Mouse (Mus musculus) lung, embryonic 14.5 days (tissue): ENCODE measurements around the gene Rfx8. TPM values are rescaled to one million over a fixed set of nuclear protein-coding genes. Genes with fewer than 3 reads are reported as not detected.

Experiments
- ATAC-seq: fragments of 200-750 bp; cut with Nextera tagmentation; 2 replicates; pipeline ENCODE4 v1.8.0; 2017; ENCODE audit warnings: mild to moderate bottlenecking, moderate TSS enrichment, moderate library complexity; ENCODE audit not compliant: insufficient read depth
- DNase-seq: peaks from one replicate; pipeline ENCODE4 v3.0.0-alpha.2; 2015
- H3K27ac ChIP-seq: fragments of 300-500 bp; sonication (generic); 2 replicates; pipeline ENCODE4 v1.5.1; 2014; ENCODE audit warnings: low read depth, mild to moderate bottlenecking, moderate library complexity
- H3K27me3 ChIP-seq: fragments of 300-500 bp; sonication (generic); 2 replicates; pipeline ENCODE4 v1.6.1; 2014; ENCODE audit warnings: low read length, control low read depth; ENCODE audit not compliant: insufficient read depth
- H3K36me3 ChIP-seq: fragments of 300-500 bp; sonication (generic); 2 replicates; pipeline ENCODE4 v1.6.1; 2014; ENCODE audit warnings: control low read depth; ENCODE audit not compliant: insufficient read depth
- H3K4me1 ChIP-seq: fragments of 300-500 bp; sonication (generic); 2 replicates; pipeline ENCODE4 v1.6.1; 2014; ENCODE audit warnings: antibody characterized with exemption, control low read depth; ENCODE audit not compliant: insufficient read depth
- H3K4me2 ChIP-seq: fragments of 300-500 bp; sonication (generic); 2 replicates; pipeline ENCODE4 v1.6.1; 2014; ENCODE audit warnings: mild to moderate bottlenecking
- H3K4me3 ChIP-seq: fragments of 300-500 bp; sonication (generic); 2 replicates; pipeline ENCODE4 v1.5.1; 2014; ENCODE audit warnings: low read depth, low read length
- H3K9ac ChIP-seq: fragments of 300-500 bp; sonication (generic); 2 replicates; pipeline ENCODE4 v1.6.1; 2014
- H3K9me3 ChIP-seq: fragments of 300-500 bp; sonication (generic); 2 replicates; pipeline ENCODE4 v1.6.1; 2016; ENCODE audit warnings: low read depth, low read length, control low read depth
- CTCF ChIP-seq: IDR thresholded peaks from 2 replicates; pipeline ENCODE4 v1.5.1; 2016; ENCODE audit warnings: antibody characterized with exemption, low read depth
- WGBS: fragments of 180-500 bp; shearing (Covaris S2); extraction: QIAGEN DNeasy Blood & Tissue Kit; methylation state at CpG from one replicate; pipeline ENCODE4 v1.1.7; 2014; 5-methylcytosine and 5-hydroxymethylcytosine counted together
- polyA plus RNA-seq: library from polyadenylated mRNA; unstranded; fragments of >200 nt; fragmentation: Nextera tagmentation; extraction: Ambion mirVana; gene quantifications from 2 replicates; pipeline ENCODE4 v1.2.1, GENCODE M21; 2014

Rfx8 gene
- polyA plus RNA-seq, 1 experiment from 2014 or later, result 0.24 TPM

DNA sequence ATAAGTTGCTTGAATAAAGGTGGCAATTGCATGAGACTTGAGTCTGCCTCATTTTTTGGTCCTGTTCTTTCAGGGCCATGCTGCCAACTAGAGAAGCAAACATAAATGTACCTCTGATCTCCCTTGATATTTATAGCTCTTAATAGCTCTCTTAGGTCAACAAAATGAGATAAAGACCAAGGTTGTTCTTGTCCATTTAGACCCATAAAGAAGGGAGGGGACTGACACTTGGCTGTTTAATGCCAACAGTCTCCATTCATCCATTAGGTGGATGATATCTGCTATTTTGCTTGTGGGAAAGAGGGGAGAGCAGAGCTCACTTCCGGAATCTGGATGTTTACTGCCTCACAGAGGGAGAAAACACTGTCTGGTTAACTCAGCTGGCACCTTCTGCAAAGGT, 28.4 kb upstream of the Rfx8 start:
- H3K36me3 ChIP-seq, result no peaks in the 10 kb centered on the region
- no peak overlapping the region for H3K4me3 ChIP-seq
- peak overlapping the region; percentile 70 for H3K27ac ChIP-seq
- 20% methylated on average over 1 of the region's 1 CpGs for WGBS
- ATAC-seq (no peak), DNase-seq (no peak)
- H3K9me3 ChIP-seq, result no peaks in the 10 kb centered on the region
- no peaks in the 10 kb centered on the region for H3K27me3 ChIP-seq
- TF ChIP-seq CTCF, result no peak
- no peak overlapping the region for H3K4me2 ChIP-seq
- H3K9ac ChIP-seq, result no peak overlapping the region
- peaks cover 11% of the 10 kb centered on the region for H3K4me1 ChIP-seq

DNA sequence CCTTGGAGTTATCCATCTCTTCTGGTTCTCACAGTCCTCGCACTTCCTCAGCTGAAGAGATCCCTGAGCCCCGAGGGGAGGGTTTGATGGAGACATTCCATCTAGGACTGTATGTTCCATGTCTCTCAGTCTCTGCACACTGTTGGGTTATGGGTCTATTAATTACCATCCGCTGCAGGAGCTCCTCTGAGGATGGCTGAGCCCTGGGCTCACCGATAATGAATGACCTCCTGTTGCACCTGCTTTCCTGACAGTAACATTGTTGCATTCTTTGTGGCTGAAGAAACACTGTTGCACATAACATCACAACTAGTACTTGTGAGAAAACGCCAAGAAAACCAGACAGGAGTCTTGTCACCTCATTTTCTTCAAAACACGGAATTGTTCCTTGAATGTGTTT, 27.9 kb upstream of the Rfx8 start:
- H3K4me2 ChIP-seq, result no peak overlapping the region
- no peaks in the 10 kb centered on the region for H3K9me3 ChIP-seq
- H3K27ac ChIP-seq, result no peak overlapping the region
- WGBS, result 76% methylated on average over 6 of the region's 6 CpGs
- no peak overlapping the region for H3K9ac ChIP-seq
- H3K4me1 ChIP-seq, result peaks cover 11% of the 10 kb centered on the region
- no peak for TF ChIP-seq CTCF
- no peaks in the 10 kb centered on the region for H3K27me3 ChIP-seq
- no peaks in the 10 kb centered on the region for H3K36me3 ChIP-seq
- ATAC-seq, result no peak
- DNase-seq, result no peak
- no peak overlapping the region for H3K4me3 ChIP-seq

DNA sequence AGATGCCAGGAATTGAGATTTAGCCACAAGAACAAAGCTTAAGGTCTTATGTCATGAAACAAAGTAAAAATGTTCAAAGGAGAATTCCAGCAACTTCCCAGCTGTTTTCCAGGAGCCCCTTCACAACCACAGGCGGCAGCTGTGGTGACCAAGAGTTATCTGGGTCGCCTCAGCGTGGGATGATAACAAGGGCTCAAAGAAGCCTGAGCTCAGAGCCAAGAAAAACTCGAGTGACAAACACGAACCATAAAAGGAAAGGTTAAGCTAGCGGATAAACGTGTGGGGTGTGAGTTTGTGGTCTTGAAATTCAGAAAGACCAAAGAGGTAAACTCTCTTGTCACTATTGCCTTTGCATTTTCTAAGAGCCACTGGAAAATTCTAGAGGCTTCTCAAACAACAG, 25.7 kb upstream of the Rfx8 start:
- H3K4me3 ChIP-seq, result no peak overlapping the region
- peak; percentile 34 for DNase-seq
- no peaks in the 10 kb centered on the region for H3K27me3 ChIP-seq
- WGBS, result 12% methylated on average over 7 of the region's 7 CpGs
- no peaks in the 10 kb centered on the region for H3K9me3 ChIP-seq
- no peak for TF ChIP-seq CTCF
- H3K27ac ChIP-seq, result peak overlapping the region; percentile 60; the same call in 1 of the 2 replicates
- no peak for ATAC-seq
- no peaks in the 10 kb centered on the region for H3K36me3 ChIP-seq
- no peak overlapping the region for H3K4me2 ChIP-seq
- H3K9ac ChIP-seq, result no peak overlapping the region
- peaks cover 11% of the 10 kb centered on the region for H3K4me1 ChIP-seq

DNA sequence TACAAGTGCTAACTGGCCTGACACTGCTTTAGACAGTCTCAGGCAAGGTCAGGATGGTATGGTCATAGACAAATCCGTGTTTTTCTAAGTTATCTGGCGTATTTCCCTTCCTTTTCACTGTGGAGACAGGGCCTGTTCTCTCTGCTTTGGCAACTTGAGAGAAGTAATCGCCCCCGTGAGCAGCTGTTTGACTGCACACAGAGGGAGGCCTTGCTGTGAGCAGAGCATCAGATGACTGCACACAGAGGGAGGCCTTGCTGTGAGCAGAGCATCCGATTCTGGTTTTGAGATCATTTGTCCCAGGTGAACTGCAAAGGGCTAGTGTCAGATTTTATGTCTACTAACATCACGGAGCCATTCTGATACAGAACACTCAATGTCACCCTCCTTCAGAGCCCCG, 20.2 kb upstream of the Rfx8 start:
- no peak overlapping the region for H3K9ac ChIP-seq
- no peak for TF ChIP-seq CTCF
- H3K36me3 ChIP-seq, result no peaks in the 10 kb centered on the region
- no peak overlapping the region for H3K4me3 ChIP-seq
- ATAC-seq, result no peak
- no peaks in the 10 kb centered on the region for H3K9me3 ChIP-seq
- H3K27me3 ChIP-seq, result no peaks in the 10 kb centered on the region
- H3K4me1 ChIP-seq, result peaks cover 7% of the 10 kb centered on the region; the same call in 1 of the 2 replicates
- WGBS, result 51% methylated on average over 7 of the region's 7 CpGs
- H3K4me2 ChIP-seq, result no peak overlapping the region
- H3K27ac ChIP-seq, result no peak overlapping the region
- DNase-seq, result no peak

DNA sequence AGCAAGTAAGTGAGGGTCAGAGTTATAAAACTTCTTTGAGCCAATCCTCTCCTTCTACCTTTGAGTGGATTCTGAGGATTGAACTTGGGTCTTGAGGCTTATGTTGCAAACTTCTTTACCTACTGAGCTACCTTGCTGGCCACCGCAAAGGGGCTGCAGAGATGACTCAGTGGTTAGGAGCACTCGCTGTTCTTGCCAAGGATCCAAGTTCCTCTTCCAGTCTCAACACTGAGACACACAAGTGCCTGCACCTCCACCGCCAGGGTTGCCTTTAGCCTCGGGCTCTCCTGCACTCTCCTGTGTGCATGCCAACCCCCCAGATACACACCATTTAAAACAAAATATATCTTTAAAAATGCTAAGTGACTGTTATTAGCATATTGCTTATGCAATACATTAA, 19.2 kb upstream of the Rfx8 start:
- Histone ChIP-seq H3K9me3 (no peaks in the 10 kb centered on the region), H3K4me1 (peaks cover 14% of the 10 kb centered on the region; the same call in 1 of the 2 replicates), H3K27me3 (no peaks in the 10 kb centered on the region), H3K27ac (no peak overlapping the region), H3K4me2 (no peak overlapping the region), H3K36me3 (no peaks in the 10 kb centered on the region), H3K4me3 (no peak overlapping the region), H3K9ac (no peak overlapping the region)
- TF ChIP-seq CTCF, result no peak
- DNase-seq (no peak), ATAC-seq (no peak)
- WGBS, result 71% methylated on average over 4 of the region's 4 CpGs

DNA sequence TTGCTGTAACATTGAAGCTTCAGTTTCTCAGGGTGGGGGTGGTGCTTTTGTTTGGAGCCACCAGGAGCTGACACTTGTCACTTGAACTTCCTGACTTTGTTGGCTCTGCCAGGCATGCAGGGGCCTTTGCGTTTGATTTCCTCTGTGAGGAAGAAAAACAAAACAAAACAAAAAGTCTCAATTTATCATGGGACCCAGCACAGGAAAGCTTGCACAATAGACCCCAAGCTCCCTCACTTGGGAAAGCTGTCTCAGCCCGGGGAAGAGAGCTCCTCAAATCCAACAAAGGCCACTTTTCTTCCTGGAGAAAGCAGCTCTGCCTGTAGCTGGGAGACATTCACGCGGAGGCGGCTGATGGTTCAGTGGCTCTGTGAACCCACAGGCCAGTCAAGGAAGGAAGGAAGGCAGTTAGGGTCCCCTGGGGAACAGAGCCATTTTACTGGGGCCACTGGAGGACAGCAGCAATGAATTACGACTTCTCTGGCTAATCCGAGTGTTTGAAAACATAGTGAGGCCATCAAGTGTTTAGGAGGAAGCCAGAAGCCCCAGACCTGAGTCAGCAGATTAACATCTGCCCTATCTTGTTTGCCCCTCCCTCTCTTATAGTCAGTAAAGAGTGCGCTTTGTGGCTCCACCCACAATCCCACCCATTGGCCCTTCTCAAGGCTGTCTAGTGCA, 15.3 kb upstream of the Rfx8 start:
- Histone ChIP-seq H3K4me3 (no peak overlapping the region), H3K27ac (peak overlapping the region; percentile 91), H3K9me3 (no peaks in the 10 kb centered on the region), H3K36me3 (no peaks in the 10 kb centered on the region), H3K27me3 (no peaks in the 10 kb centered on the region), H3K4me2 (peak overlapping the region; percentile 31), H3K4me1 (peaks cover 21% of the 10 kb centered on the region), H3K9ac (no peak overlapping the region)
- ATAC-seq (peak; percentile 59), DNase-seq (peak; percentile 77)
- 21% methylated on average over 8 of the region's 8 CpGs for WGBS
- TF ChIP-seq CTCF, result no peak

DNA sequence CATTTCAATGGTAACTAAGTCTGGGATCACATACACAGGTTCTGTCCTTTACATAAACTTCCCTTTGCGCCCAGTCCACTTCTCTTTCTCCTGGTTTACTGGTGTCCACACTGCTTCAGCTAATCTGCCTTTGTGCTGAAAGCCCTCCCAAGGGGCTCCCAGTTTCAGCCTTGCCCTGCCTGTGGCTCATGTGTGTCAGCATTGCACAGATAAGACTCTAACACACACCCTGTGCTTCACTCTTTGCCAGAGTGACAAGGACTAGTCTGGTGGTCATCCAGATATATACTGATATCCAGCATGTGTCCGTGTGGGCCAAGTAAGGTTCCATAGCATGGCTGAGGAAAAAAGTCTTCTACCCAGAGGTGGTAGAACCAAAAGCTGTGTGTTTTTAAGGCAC, 14.7 kb upstream of the Rfx8 start:
- Histone ChIP-seq H3K9me3 (no peaks in the 10 kb centered on the region), H3K27me3 (no peaks in the 10 kb centered on the region), H3K27ac (peak overlapping the region; percentile 91), H3K4me1 (peaks cover 25% of the 10 kb centered on the region), H3K36me3 (no peaks in the 10 kb centered on the region), H3K9ac (no peak overlapping the region), H3K4me2 (peak overlapping the region; percentile 31; the same call in 1 of the 2 replicates), H3K4me3 (no peak overlapping the region)
- no peak for ATAC-seq
- 57% methylated on average over 2 of the region's 2 CpGs for WGBS
- TF ChIP-seq CTCF, result no peak
- no peak for DNase-seq
